In genomic region chr14:55628077-55628827, GRCm38 (mm10) we compare ENCODE assay signal across 28 mouse cellular contexts. TPM values are rescaled to one million over a fixed set of nuclear protein-coding genes. Genes with fewer than 3 reads are reported as not detected.
DNase-seq lines count a peak whose midpoint lies in the region; ATAC-seq and TF ChIP-seq lines count a peak whose summit lies in the region.
"Had no signal": no experiment of that assay in that cellular context is flagged by ENCODE, and none has a peak within 500 bp of the region (broad histone marks: within the 10 kb centered on the region; RNA-seq: fewer than 3 reads in every experiment).

No protein-coding gene starts in this region.

- ATAC-seq in liver, embryonic 11.5 days (replicated peaks; ENCODE audit: low FRiP score): 0 out of 2 replicates have a peak, but pooled peaks have one; percentile 24
- peak; percentile 62 for ATAC-seq in liver, postnatal 0 days
- no peak for ATAC-seq in frontal cortex, adult (ENCODE audit: low TSS enrichment)
- ATAC-seq: forebrain, embryonic 14.5 days; midbrain, embryonic 13.5 days; Patski had no signal

- no peak overlapping the region for H3K27ac ChIP-seq in bone marrow, adult 2 months (ENCODE audit: control insufficient read depth, insufficient read depth, low read depth, low read length, poor library complexity)
- H3K27ac ChIP-seq in liver, embryonic 11.5 days (ENCODE audit: low read depth, low read length): no peak overlapping the region
- H3K27ac ChIP-seq in liver, postnatal 0 days (ENCODE audit: low read depth): no peak overlapping the region
- H3K27ac ChIP-seq: embryonic facial prominence, embryonic 12.5 days; hindbrain, embryonic 12.5 days; left cerebral cortex, adult 2 months; lung, embryonic 15.5 days; macrophage; midbrain, embryonic 13.5 days; stomach, postnatal 0 days had no signal

- no peak overlapping the region for H3K4me2 ChIP-seq in liver, embryonic 11.5 days
- H3K4me2 ChIP-seq in liver, postnatal 0 days (ENCODE audit: low read depth, low read length): no peak overlapping the region
- H3K4me2 ChIP-seq: embryonic facial prominence, embryonic 12.5 days; hindbrain, embryonic 12.5 days; lung, embryonic 15.5 days; midbrain, embryonic 13.5 days had no signal

- TF ChIP-seq EP300 in liver, postnatal 0 days (IDR thresholded peaks at IDR 0.05; ENCODE audit: low read depth): no peak

- TF ChIP-seq CTCF in bone marrow, adult 2 months (IDR thresholded peaks at IDR 0.05; ENCODE audit: control insufficient read depth, insufficient read depth, low read length): no peak
- TF ChIP-seq CTCF in liver, postnatal 0 days (IDR thresholded peaks at IDR 0.05; ENCODE audit: low read depth): no peak

- H3K9me3 ChIP-seq in liver, embryonic 11.5 days (ENCODE audit: control insufficient read depth, low read length): no peaks in the 10 kb centered on the region
- no peaks in the 10 kb centered on the region for H3K9me3 ChIP-seq in liver, postnatal 0 days (ENCODE audit: low read length)
- H3K9me3 ChIP-seq: embryonic facial prominence, embryonic 12.5 days; hindbrain, embryonic 12.5 days; lung, embryonic 15.5 days; midbrain, embryonic 13.5 days had no signal

- no peak overlapping the region for H3K4me3 ChIP-seq in bone marrow, adult 2 months (replicated peaks; ENCODE audit: control insufficient read depth, low read depth, low read length)
- no peak overlapping the region for H3K4me3 ChIP-seq in liver, embryonic 11.5 days (ENCODE audit: low read depth, low read length)
- no peak overlapping the region for H3K4me3 ChIP-seq in liver, postnatal 0 days (ENCODE audit: low read depth, low read length)
- H3K4me3 ChIP-seq: embryonic facial prominence, embryonic 12.5 days; erythroblast, embryonic 14.5 days; hindbrain, embryonic 12.5 days; left cerebral cortex, adult 2 months; lung, embryonic 15.5 days; midbrain, embryonic 13.5 days had no signal

- no peak overlapping the region for H3K9ac ChIP-seq in liver, embryonic 11.5 days (ENCODE audit: low read depth, low read length)
- no peak overlapping the region for H3K9ac ChIP-seq in liver, postnatal 0 days (replicated peaks)
- H3K9ac ChIP-seq: embryonic facial prominence, embryonic 12.5 days; hindbrain, embryonic 12.5 days; lung, embryonic 15.5 days; midbrain, embryonic 13.5 days had no signal

- peaks cover 67% of the 10 kb centered on the region for H3K36me3 ChIP-seq in liver, embryonic 11.5 days (ENCODE audit: control insufficient read depth, insufficient read depth, low read length)
- peaks cover 61% of the 10 kb centered on the region for H3K36me3 ChIP-seq in liver, postnatal 0 days (replicated peaks; ENCODE audit: insufficient read depth, low read length)

- no peaks in the 10 kb centered on the region for H3K27me3 ChIP-seq in liver, embryonic 11.5 days (replicated peaks; ENCODE audit: control insufficient read depth, insufficient read depth, low read length)
- no peaks in the 10 kb centered on the region for H3K27me3 ChIP-seq in liver, postnatal 0 days (ENCODE audit: insufficient read depth, low read length)
- H3K27me3 ChIP-seq: embryonic facial prominence, embryonic 12.5 days; hindbrain, embryonic 12.5 days; lung, embryonic 15.5 days; midbrain, embryonic 13.5 days; Patski had no signal

- WGBS in bone marrow, adult 2 months: 92% methylated on average over 27 of the region's 27 CpGs
- 85% methylated on average over 27 of the region's 27 CpGs for WGBS in liver, embryonic 11.5 days
- 85% methylated on average over 27 of the region's 27 CpGs for WGBS in liver, postnatal 0 days (ENCODE audit: insufficient replicate concordance)

- TF ChIP-seq POLR2A in bone marrow, adult 2 months (IDR thresholded peaks at IDR 0.05; ENCODE audit: borderline replicate concordance, control insufficient read depth, low read depth, low read length): 0 out of 2 replicates have a peak, but pooled peaks have one; percentile 11

- peak; percentile 22 to 28 for DNase-seq in heart, postnatal 10 days
- no peak for DNase-seq in heart, postnatal 36 days
- DNase-seq in liver, embryonic 11.5 days (ENCODE audit: low spot score): no peak
- DNase-seq in liver, postnatal 0 days: no peak
- DNase-seq in lung, postnatal 14 days: no peak
- DNase-seq: cerebellum, adult 11-12 months; cerebellum, postnatal 25 days; gastrocnemius, postnatal 10 days; kidney, adult 18-20 months; kidney, postnatal 10 days; thymus, adult 2 months; thymus, postnatal 4 days had no signal

- intact Hi-C loops in heart, postnatal 10 days (cut with DNase I): loop anchor here (2.0 to 5.0 kb wide), 2 partner anchors 115 to 129 kb away; partner anchors contain the start of gene Cideb
- intact Hi-C loops in heart, postnatal 36 days (cut with DNase I): loop anchor here (10.0 kb wide), 1 partner anchor 267 kb away; no protein-coding TSS in a partner anchor

- H3K4me1 ChIP-seq in bone marrow, adult 2 months (ENCODE audit: control insufficient read depth, insufficient read depth, low read length): no peaks in the 10 kb centered on the region
- H3K4me1 ChIP-seq in liver, embryonic 11.5 days (replicated peaks; ENCODE audit: control insufficient read depth, insufficient read depth, low read length): peaks cover 5% of the 10 kb centered on the region; the same call in 1 of the 2 replicates
- no peaks in the 10 kb centered on the region for H3K4me1 ChIP-seq in liver, postnatal 0 days (ENCODE audit: insufficient read depth)
- H3K4me1 ChIP-seq: embryonic facial prominence, embryonic 12.5 days; hindbrain, embryonic 12.5 days; lung, embryonic 15.5 days; midbrain, embryonic 13.5 days had no signal

RNA-seq across cellular contexts. Expression of gene Ipo4, which starts 7.5 kb away (rescaled TPM):
- 10 to 100 TPM; 54.7 to 55.0 TPM for total RNA-seq in heart, postnatal 10 days (2021)
- total RNA-seq in heart, postnatal 36 days (2021): 10 to 100 TPM; 54.1 to 62.7 TPM
- 24.9 and 49.5 TPM in 2 replicates for polyA plus RNA-seq in bone marrow, adult 2 months (2011; ENCODE audit: insufficient read depth, insufficient read length, low replicate concordance, missing spikeins)
- polyA plus RNA-seq in liver, embryonic 11.5 days (2014; fragmentation: Nextera tagmentation; extraction: Ambion mirVana): 90.1 and 92.1 TPM in 2 replicates
- 14.7 and 16.6 TPM in 2 replicates for polyA plus RNA-seq in liver, postnatal 0 days (2015; fragmentation: Nextera tagmentation; extraction: Ambion mirVana)

RNA-seq across cellular contexts. Expression of gene Gm49378, which starts 9.4 kb away (rescaled TPM):
- total RNA-seq in heart, postnatal 10 days (2021): 1 to 10 TPM; 1.1 to 2.1 TPM
- 1 to 10 TPM; 3.0 to 3.7 TPM for total RNA-seq in heart, postnatal 36 days (2021)
- polyA plus RNA-seq in bone marrow, adult 2 months (2011; ENCODE audit: insufficient read depth, insufficient read length, low replicate concordance, missing spikeins): 2.0 and 5.8 TPM in 2 replicates
- 2.7 and 2.8 TPM in 2 replicates for polyA plus RNA-seq in liver, embryonic 11.5 days (2014; fragmentation: Nextera tagmentation; extraction: Ambion mirVana)
- 0.99 and 1.6 TPM in 2 replicates for polyA plus RNA-seq in liver, postnatal 0 days (2015; fragmentation: Nextera tagmentation; extraction: Ambion mirVana)
- total RNA-seq: ES-E14; monocyte, adult 5-6 weeks had no signal

RNA-seq across cellular contexts. Expression of gene Rec8, which starts 10.4 kb away (rescaled TPM):
- total RNA-seq in heart, postnatal 10 days (2021): under 1 TPM; 0.53 to 0.67 TPM
- total RNA-seq in heart, postnatal 36 days (2021): under 1 TPM; 0.11 to 0.19 TPM
- 13.2 and 28.5 TPM in 2 replicates for polyA plus RNA-seq in bone marrow, adult 2 months (2011; ENCODE audit: insufficient read depth, insufficient read length, low replicate concordance, missing spikeins)
- 2.8 and 5.2 TPM in 2 replicates for polyA plus RNA-seq in liver, embryonic 11.5 days (2014; fragmentation: Nextera tagmentation; extraction: Ambion mirVana)
- 1.5 and 2.2 TPM in 2 replicates for polyA plus RNA-seq in liver, postnatal 0 days (2015; fragmentation: Nextera tagmentation; extraction: Ambion mirVana)
- total RNA-seq: granulocyte monocyte progenitor cell, adult 5-6 weeks; neutrophil, adult 5-6 weeks had no signal
- polyA plus RNA-seq: macrophage, Patski had no signal

RNA-seq across cellular contexts. Expression of gene Tm9sf1, which starts 15.4 kb away (rescaled TPM):
- 10 to 100 TPM; 56.3 to 61.2 TPM for total RNA-seq in heart, postnatal 10 days (2021)
- 10 to 100 TPM; 38.3 to 42.1 TPM for total RNA-seq in heart, postnatal 36 days (2021)
- polyA plus RNA-seq in bone marrow, adult 2 months (2011; ENCODE audit: insufficient read depth, insufficient read length, low replicate concordance, missing spikeins): 37.9 and 46.7 TPM in 2 replicates
- polyA plus RNA-seq in liver, embryonic 11.5 days (2014; fragmentation: Nextera tagmentation; extraction: Ambion mirVana): 79.8 and 83.8 TPM in 2 replicates
- 39.3 and 42.8 TPM in 2 replicates for polyA plus RNA-seq in liver, postnatal 0 days (2015; fragmentation: Nextera tagmentation; extraction: Ambion mirVana)

RNA-seq across cellular contexts. Expression of gene Tssk4, which starts 21.7 kb away (rescaled TPM):
- under 1 TPM; 0.64 to 0.81 TPM for total RNA-seq in heart, postnatal 10 days (2021)
- total RNA-seq in heart, postnatal 36 days (2021): under 1 TPM; 0.51 to 0.61 TPM
- polyA plus RNA-seq in bone marrow, adult 2 months (2011; ENCODE audit: insufficient read depth, insufficient read length, low replicate concordance, missing spikeins): 0.77 and 4.0 TPM in 2 replicates
- 0.47 and 0.49 TPM in 2 replicates for polyA plus RNA-seq in liver, embryonic 11.5 days (2014; fragmentation: Nextera tagmentation; extraction: Ambion mirVana)
- 0.06 and 0.21 TPM in 2 replicates for polyA plus RNA-seq in liver, postnatal 0 days (2015; fragmentation: Nextera tagmentation; extraction: Ambion mirVana)
- total RNA-seq: ES-E14; granulocyte monocyte progenitor cell, adult 5-6 weeks; monocyte, adult 5-6 weeks had no signal
- polyA plus RNA-seq: macrophage had no signal

Comparison
In these comparisons a context has a peak if more than half of its experiments do, and no peak if none do; other contexts are left out.
1. DNase-seq: peak in heart, postnatal 10 days (2 of 2); none in heart, postnatal 36 days (0 of 2), liver, embryonic 11.5 days (single experiment), liver, postnatal 0 days (single experiment) and lung, postnatal 14 days (single experiment).